Mouse (Mus musculus) forebrain, embryonic 12.5 days (tissue): ENCODE measurements at regions not wholly inside any gene's neighbourhood (a gene's known extent, or its start where the extent isn't known, plus 50 kb on each side); places are given as distances from the start of the nearest gene placed in this dataset.

Experiments
- ATAC-seq: fragments of 200-750 bp; cut with Nextera tagmentation; 2 replicates; pipeline ENCODE4 v1.8.0; 2017; ENCODE audit warnings: moderate TSS enrichment; ENCODE audit not compliant: low FRiP score
- H3K27ac ChIP-seq: fragments of 300-500 bp; sonication (generic); 2 replicates; pipeline ENCODE4 v1.5.1; 2016; ENCODE audit warnings: mild to moderate bottlenecking
- H3K27me3 ChIP-seq: fragments of 300-500 bp; sonication (generic); 2 replicates; pipeline ENCODE4 v1.6.1; 2016; ENCODE audit warnings: mild to moderate bottlenecking
- H3K36me3 ChIP-seq: fragments of 300-500 bp; sonication (generic); replicated peaks from 2 replicates; pipeline ENCODE4 v1.6.1; 2016; ENCODE audit warnings: mild to moderate bottlenecking
- H3K4me1 ChIP-seq: fragments of 300-500 bp; sonication (generic); 2 replicates; pipeline ENCODE4 v1.6.1; 2016
- H3K4me2 ChIP-seq: fragments of 300-500 bp; sonication (generic); 2 replicates; pipeline ENCODE4 v1.6.1; 2016; ENCODE audit warnings: mild to moderate bottlenecking, moderate library complexity
- H3K4me3 ChIP-seq: fragments of 300-500 bp; sonication (generic); replicated peaks from 2 replicates; pipeline ENCODE4 v1.5.1; 2016; ENCODE audit warnings: mild to moderate bottlenecking
- H3K9ac ChIP-seq: fragments of 300-500 bp; sonication (generic); 2 replicates; pipeline ENCODE4 v1.6.1; 2016; ENCODE audit warnings: mild to moderate bottlenecking
- H3K9me3 ChIP-seq: fragments of 300-500 bp; sonication (generic); 2 replicates; pipeline ENCODE4 v1.6.1; 2016
- WGBS: fragments of 180-500 bp; shearing (Covaris S2); methylation state at CpG from one replicate; pipeline ENCODE4 v1.1.7; 2016; 5-methylcytosine and 5-hydroxymethylcytosine counted together

DNA sequence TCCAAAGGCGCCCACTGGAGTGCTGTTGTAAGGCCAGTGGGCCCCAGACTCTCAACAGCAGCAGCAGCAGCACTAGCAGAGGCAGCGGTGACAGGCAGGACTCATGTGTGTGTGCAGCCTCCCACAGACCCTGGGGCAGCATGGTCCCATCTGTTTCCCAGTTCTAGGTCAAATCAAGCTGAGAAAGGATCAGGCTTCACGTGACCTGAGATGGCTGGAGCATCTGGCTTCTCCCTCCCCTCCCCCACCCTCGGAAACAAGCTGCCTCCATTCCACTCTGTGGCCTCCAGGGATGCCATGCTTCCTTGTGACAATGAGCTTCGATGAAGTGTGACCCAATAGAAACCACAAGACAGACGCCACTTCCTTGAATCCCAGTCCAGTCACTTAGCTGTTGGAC lies 128.8 kb downstream of the Mycn start:
- no peaks in the 10 kb centered on the region for H3K9me3 ChIP-seq
- 52% methylated on average over 6 of the region's 6 CpGs for WGBS
- H3K27me3 ChIP-seq = 0 out of 2 replicates have a peak, but pooled peaks cover 7% of the 10 kb centered on the region
- H3K9ac ChIP-seq = no peak overlapping the region
- 0 out of 2 replicates have a peak overlapping the region, but pooled peaks have one; percentile 46 for H3K27ac ChIP-seq
- H3K4me3 ChIP-seq = no peak overlapping the region
- no peak overlapping the region for H3K4me2 ChIP-seq
- no peaks in the 10 kb centered on the region for H3K36me3 ChIP-seq
- peak; percentile 76 for ATAC-seq
- peaks cover 34% of the 10 kb centered on the region for H3K4me1 ChIP-seq

DNA sequence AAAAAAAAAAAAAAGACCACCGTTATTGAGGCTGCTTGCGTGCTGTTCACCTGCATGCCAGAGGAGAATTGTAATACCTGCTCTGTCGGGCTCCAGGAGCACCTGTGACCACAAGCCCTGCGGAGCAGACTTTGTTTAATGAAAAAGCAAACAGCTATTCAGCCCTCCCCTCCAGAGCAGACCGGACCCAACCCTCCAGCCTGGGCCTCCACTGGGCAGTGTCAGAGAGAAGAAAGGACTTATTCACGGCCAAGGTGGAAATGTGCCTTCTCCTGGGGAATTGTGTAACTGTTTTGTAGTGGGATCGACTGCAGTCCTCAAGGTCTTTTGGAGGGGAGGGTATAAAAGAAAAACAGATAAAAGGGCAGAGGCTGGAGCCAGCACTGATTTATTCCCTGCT lies 130.8 kb downstream of the Mycn start:
- H3K36me3 ChIP-seq = no peaks in the 10 kb centered on the region
- 0 out of 2 replicates have a peak, but pooled peaks cover 7% of the 10 kb centered on the region for H3K27me3 ChIP-seq
- peak overlapping the region; percentile 65; the same call in 1 of the 2 replicates for H3K27ac ChIP-seq
- WGBS = 4% methylated on average over 7 of the region's 7 CpGs
- peaks cover 34% of the 10 kb centered on the region for H3K4me1 ChIP-seq
- H3K4me3 ChIP-seq = no peak overlapping the region
- H3K4me2 ChIP-seq = peak overlapping the region; percentile 36
- no peak for ATAC-seq
- H3K9ac ChIP-seq = no peak overlapping the region
- H3K9me3 ChIP-seq = no peaks in the 10 kb centered on the region

GRCm38 (mm10) chr12:12810159-12810885 lies 131.4 kb downstream of the Mycn start:
- Histone ChIP-seq H3K4me2 (peak overlapping the region; percentile 36), H3K4me3 (no peak overlapping the region), H3K4me1 (peaks cover 34% of the 10 kb centered on the region), H3K27me3 (0 out of 2 replicates have a peak, but pooled peaks cover 7% of the 10 kb centered on the region), H3K9ac (no peak overlapping the region), H3K9me3 (no peaks in the 10 kb centered on the region), H3K36me3 (no peaks in the 10 kb centered on the region), H3K27ac (peak overlapping the region; percentile 65)
- peak; percentile 56 for ATAC-seq
- WGBS = 2% methylated on average over 16 of the region's 16 CpGs

- H3K4me3 ChIP-seq = no peak overlapping the region
- 0 out of 2 replicates have a peak, but pooled peaks cover 7% of the 10 kb centered on the region for H3K27me3 ChIP-seq
- H3K9me3 ChIP-seq = no peaks in the 10 kb centered on the region
- no peak overlapping the region for H3K9ac ChIP-seq
- H3K27ac ChIP-seq = no peak overlapping the region
- H3K4me2 ChIP-seq = no peak overlapping the region
- WGBS = 95% methylated on average over 5 of the region's 5 CpGs
- H3K36me3 ChIP-seq = no peaks in the 10 kb centered on the region
- no peak for ATAC-seq
- peaks cover 36% of the 10 kb centered on the region for H3K4me1 ChIP-seq
Measured at GRCm38 (mm10) chr12:12808120-12808519, 133.6 kb downstream of the Mycn start.

GRCm38 (mm10) chr12:12803602-12804001 lies 138.1 kb downstream of the Mycn start:
- 52% methylated on average over 2 of the region's 2 CpGs for WGBS
- no peak overlapping the region for H3K9ac ChIP-seq
- no peak overlapping the region for H3K4me2 ChIP-seq
- no peak overlapping the region for H3K27ac ChIP-seq
- ATAC-seq = no peak
- H3K4me1 ChIP-seq = peaks cover 20% of the 10 kb centered on the region
- no peaks in the 10 kb centered on the region for H3K9me3 ChIP-seq
- H3K36me3 ChIP-seq = no peaks in the 10 kb centered on the region
- 0 out of 2 replicates have a peak, but pooled peaks cover 7% of the 10 kb centered on the region for H3K27me3 ChIP-seq
- no peak overlapping the region for H3K4me3 ChIP-seq

DNA sequence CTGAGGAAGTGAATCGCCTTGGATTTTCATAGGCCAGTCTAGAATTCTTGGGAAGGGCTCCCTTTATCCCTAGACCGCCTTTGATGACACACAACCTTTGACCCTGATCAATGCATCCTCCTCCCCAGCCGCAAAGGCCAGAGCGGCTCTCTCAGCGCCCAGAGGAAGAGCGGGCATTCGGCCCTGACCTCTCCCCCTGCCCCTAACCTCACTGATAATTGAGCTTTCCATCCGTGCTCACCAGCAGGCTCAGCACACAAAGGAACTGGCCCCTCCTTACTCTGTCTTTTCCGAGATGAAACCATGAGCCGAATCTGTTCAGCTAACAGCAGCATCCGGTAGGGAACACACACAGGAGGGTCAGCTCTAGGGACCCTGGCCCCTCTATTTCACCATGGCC lies 139.3 kb downstream of the Mycn start:
- H3K9ac ChIP-seq = no peak overlapping the region
- ATAC-seq = peak; percentile 72
- H3K27ac ChIP-seq = no peak overlapping the region
- peaks cover 20% of the 10 kb centered on the region for H3K4me1 ChIP-seq
- no peaks in the 10 kb centered on the region for H3K27me3 ChIP-seq
- 8% methylated on average over 11 of the region's 11 CpGs for WGBS
- H3K4me3 ChIP-seq = no peak overlapping the region
- H3K4me2 ChIP-seq = no peak overlapping the region
- no peaks in the 10 kb centered on the region for H3K36me3 ChIP-seq
- no peaks in the 10 kb centered on the region for H3K9me3 ChIP-seq

DNA sequence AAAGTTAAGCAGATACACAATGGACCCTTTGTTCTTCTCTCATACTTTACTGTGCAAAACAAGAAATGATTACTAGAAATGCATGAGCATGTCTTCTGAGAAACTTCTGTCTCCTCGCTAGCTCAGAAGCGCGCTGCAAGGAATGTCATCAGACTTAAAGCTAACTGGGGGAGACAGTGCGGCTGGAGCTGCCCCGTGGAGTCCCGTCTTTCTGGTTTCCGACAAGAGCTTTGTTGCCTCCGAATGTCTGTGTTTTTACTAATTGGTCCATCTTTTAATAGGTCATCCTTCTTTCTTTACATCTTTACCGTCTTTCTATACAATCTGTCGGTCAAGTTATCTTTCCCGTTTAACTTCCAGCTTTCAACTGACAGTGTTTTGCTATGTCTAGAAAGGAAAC lies 140.0 kb downstream of the Mycn start:
- no peak overlapping the region for H3K4me3 ChIP-seq
- H3K27me3 ChIP-seq = no peaks in the 10 kb centered on the region
- no peak overlapping the region for H3K4me2 ChIP-seq
- WGBS = 57% methylated on average over 11 of the region's 11 CpGs
- H3K4me1 ChIP-seq = peaks cover 20% of the 10 kb centered on the region
- H3K27ac ChIP-seq = no peak overlapping the region
- no peaks in the 10 kb centered on the region for H3K9me3 ChIP-seq
- H3K9ac ChIP-seq = no peak overlapping the region
- H3K36me3 ChIP-seq = no peaks in the 10 kb centered on the region
- ATAC-seq = no peak

DNA sequence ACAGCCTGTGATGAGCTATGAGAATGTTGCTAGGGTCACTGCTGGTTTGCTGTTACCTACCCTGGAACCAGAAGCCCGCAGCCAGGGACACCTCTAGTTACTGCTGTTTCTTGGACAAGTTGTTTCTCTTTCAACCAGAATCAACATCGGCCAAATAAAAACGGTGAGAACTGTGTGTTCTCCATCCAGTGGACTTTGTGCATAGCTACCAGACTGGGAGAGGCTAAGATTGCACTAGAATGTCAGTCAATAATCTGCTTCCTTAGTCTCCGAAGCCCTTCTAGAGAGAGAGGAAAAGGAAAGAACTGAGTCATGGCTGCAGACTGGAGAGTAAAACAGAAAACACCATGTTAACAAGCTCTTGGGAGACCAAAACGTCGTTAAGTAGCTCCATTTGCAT lies 141.6 kb downstream of the Mycn start:
- Histone ChIP-seq H3K4me2 (no peak overlapping the region), H3K36me3 (no peaks in the 10 kb centered on the region), H3K9me3 (no peaks in the 10 kb centered on the region), H3K9ac (no peak overlapping the region), H3K27me3 (no peaks in the 10 kb centered on the region), H3K4me1 (peaks cover 20% of the 10 kb centered on the region), H3K4me3 (no peak overlapping the region), H3K27ac (no peak overlapping the region)
- no peak for ATAC-seq
- WGBS = 94% methylated on average over 6 of the region's 6 CpGs

- Histone ChIP-seq H3K4me1 (peaks cover 38% of the 10 kb centered on the region), H3K9ac (no peak overlapping the region), H3K4me2 (no peak overlapping the region), H3K36me3 (no peaks in the 10 kb centered on the region), H3K9me3 (no peaks in the 10 kb centered on the region), H3K4me3 (no peak overlapping the region), H3K27me3 (peaks cover 19% of the 10 kb centered on the region), H3K27ac (no peak overlapping the region)
- WGBS = 88% methylated on average over 6 of the region's 6 CpGs
- ATAC-seq = no peak
Measured at GRCm38 (mm10) chr12:12789052-12789451, 152.7 kb downstream of the Mycn start.

DNA sequence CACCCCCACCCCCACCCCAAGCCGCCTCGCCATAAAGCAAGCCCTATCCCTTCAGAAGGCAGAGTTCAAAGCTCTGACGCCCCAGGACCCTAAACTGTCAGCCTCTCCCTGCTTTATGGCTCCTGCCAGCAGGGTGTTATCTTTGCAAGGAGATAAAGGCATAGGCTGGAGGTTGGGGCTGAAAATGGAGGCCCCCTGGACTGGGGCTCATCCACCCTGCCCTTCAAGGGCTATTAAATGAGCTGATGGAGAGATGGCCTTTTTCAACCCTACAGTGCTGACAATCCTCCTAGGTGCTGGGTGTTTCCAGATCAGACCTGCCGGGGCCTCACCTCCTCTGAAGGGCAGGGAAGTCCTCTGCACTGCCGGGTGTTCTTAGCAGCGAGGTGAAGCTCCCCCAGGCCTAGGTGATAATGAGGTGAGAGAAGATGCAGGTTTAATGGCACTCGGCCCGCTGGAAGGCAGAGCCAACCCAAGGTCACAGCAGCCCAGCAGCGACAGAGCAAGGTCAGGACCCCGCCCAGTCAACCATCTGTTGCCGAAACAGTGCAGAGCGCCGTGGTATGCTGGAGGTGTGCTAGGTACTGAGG lies 153.4 kb downstream of the Mycn start:
- Histone ChIP-seq H3K4me2 (peak overlapping the region; percentile 35), H3K9ac (no peak overlapping the region; the same call in 1 of the 2 replicates), H3K4me1 (peaks cover 45% of the 10 kb centered on the region), H3K27me3 (peaks cover 19% of the 10 kb centered on the region), H3K36me3 (no peaks in the 10 kb centered on the region), H3K4me3 (no peak overlapping the region), H3K9me3 (no peaks in the 10 kb centered on the region), H3K27ac (no peak overlapping the region)
- 35% methylated on average over 13 of the region's 13 CpGs for WGBS
- no peak for ATAC-seq

DNA sequence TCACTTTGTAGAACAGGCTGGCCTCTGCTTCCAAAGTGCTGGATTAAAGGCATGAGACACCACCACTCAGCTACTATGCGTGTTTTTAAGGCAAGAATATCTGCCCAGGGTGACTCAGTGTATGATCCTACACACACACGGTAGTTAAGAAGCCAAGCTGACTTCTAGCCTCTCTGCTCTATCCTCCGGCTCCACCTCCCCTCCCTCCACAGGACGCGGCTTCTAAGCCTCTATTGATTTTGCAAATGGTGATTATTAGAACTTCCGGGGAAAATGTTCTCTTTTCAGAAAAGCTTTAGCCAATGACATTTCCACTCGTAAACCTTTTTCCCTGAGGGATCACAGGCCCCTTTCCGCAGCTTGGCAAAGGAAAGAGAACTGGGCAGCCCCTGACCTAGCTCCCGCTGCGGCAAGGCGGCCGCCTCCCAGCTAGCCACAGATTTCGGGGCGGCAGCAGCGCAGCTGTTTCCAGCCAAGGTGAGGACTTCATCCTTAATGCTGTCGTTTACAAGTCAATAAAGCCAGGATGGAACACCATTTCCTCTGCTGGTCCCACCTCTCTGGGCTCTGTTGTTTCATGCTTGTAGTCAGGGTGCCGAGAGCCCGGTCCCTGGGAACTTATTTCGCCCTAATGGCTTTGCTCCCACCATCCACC lies 154.0 kb downstream of the Mycn start:
- Histone ChIP-seq H3K27ac (no peak overlapping the region), H3K9me3 (no peaks in the 10 kb centered on the region), H3K4me2 (peak overlapping the region; percentile 35), H3K9ac (no peak overlapping the region; the same call in 1 of the 2 replicates), H3K4me3 (no peak overlapping the region), H3K36me3 (no peaks in the 10 kb centered on the region), H3K27me3 (peaks cover 19% of the 10 kb centered on the region), H3K4me1 (peaks cover 50% of the 10 kb centered on the region)
- 7% methylated on average over 19 of the region's 19 CpGs for WGBS
- ATAC-seq = 0 out of 2 replicates have a peak, but pooled peaks have one; percentile 23

DNA sequence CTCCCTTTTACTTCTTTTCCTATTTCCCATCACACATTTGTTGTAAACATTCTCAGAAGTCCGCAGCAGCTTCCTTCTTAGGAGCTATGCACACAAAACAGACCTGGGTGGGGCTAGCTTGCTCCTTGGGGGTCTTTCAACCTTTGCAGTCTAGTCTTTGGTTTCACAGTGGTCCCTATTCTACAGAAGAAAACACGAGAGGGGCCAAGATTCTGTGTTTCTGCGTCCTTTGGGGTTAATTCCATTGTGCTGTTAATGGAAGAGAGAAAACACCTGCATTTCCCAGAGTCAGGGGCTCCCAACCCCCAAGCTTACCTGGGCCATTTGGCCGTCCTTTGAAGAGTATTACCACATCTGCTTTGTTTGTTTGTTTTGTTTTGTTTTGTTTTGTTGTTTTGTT lies 154.6 kb downstream of the Mycn start:
- Histone ChIP-seq H3K27ac (no peak overlapping the region), H3K9ac (no peak overlapping the region), H3K36me3 (no peaks in the 10 kb centered on the region), H3K9me3 (no peaks in the 10 kb centered on the region), H3K27me3 (peaks cover 19% of the 10 kb centered on the region), H3K4me3 (no peak overlapping the region), H3K4me1 (peaks cover 49% of the 10 kb centered on the region), H3K4me2 (no peak overlapping the region)
- ATAC-seq = no peak
- 20% methylated on average over 4 of the region's 4 CpGs for WGBS
